Mouse (Mus musculus) effector memory CD4-positive, alpha-beta T cell, adult 7 months (primary cell): ENCODE measurements around the gene Il17c. TPM values are rescaled to one million over a fixed set of nuclear protein-coding genes. Genes with fewer than 3 reads are reported as not detected.

Experiments
- polyA plus RNA-seq: library from polyadenylated mRNA; unstranded; fragments of 100-300 nt; shearing (Covaris generic); gene quantifications from one replicate; pipeline ENCODE4 v1.2.1, GENCODE M21; 2017

Il17c gene
- not detected for polyA plus RNA-seq

DNA sequence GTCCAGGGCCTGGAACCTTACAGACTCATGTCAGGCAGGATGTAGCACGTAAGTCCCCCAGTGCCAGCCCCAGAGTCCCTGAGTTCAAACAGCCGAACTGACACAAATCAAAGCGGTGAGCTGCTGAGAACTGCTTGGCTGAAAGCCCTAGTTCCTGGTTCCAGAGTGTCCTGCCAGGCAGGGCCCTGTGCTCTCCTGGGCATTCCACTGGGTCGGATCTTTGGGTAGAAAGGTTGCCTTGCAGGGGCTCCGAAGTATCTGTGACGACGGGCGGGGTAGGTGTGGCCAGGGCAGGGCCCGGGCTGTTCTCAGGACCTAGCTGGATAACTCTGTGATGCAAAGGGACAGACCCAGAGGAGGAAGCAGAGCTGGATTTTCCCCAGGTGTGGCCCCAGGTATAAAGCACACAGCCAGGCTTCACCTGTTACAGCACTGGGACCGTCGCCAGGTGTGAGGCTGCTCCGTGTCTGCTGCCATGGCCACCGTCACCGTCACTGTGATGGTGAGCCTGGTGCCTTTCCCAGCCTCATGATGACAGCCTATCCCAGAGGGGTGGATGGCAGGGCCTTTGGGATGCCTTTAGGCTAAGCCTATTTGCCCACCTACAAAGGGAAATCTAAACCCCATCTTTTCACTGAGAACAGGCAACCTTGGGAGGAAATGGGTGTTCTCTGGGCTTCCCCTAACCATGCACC lies at the start of gene Il17c:
TSS of gene Il17c (plus strand) at position 645 of the 695 bp plus-strand sequence.

DNA sequence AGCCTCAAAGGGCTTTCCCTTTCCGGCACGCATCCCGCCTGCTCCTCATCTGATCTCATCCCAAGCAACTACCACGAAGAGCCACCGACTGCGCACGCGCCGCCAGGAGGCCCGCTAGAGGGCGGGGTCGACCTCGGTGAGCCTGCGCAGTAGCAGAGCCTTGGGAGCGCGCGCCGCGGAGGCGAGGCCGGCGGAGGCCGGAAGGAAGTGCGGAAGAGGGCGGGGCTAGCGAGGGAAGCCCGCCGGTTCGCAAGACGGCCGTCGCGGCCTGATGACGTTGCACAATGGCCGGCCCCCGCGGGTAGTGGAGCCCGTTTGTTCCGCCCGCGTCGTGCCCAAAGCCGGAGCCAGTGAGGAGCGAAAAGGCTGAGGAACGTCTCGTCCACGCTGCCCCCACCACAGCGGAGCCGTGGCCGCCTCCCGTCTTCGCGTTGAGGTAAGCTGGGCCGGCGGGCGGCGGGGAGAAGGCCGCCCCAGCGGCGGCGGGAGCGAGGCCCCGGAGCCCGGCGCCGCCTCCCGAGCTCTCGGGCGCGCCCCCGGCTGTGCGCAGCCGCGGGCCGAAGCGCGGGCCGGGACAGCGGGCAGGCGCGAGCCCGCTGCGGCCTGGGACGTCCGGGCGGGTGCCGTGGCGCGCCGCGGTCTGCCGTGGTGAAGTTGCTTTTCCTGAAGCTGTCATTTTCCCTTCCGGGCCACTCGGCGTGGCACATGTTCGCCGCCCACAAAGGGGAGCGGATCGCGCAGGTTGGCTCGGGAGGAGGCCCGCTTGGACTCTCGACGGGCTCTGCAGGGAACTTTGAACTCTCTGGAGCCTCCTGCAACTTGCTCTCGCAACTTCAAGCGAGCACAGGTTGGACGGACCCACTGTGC lies 45.2 kb upstream of the Il17c start, which contains the start of gene Zc3h18:
TSS of gene Zc3h18 (plus strand) at position 245 of the 867 bp plus-strand sequence.

DNA sequence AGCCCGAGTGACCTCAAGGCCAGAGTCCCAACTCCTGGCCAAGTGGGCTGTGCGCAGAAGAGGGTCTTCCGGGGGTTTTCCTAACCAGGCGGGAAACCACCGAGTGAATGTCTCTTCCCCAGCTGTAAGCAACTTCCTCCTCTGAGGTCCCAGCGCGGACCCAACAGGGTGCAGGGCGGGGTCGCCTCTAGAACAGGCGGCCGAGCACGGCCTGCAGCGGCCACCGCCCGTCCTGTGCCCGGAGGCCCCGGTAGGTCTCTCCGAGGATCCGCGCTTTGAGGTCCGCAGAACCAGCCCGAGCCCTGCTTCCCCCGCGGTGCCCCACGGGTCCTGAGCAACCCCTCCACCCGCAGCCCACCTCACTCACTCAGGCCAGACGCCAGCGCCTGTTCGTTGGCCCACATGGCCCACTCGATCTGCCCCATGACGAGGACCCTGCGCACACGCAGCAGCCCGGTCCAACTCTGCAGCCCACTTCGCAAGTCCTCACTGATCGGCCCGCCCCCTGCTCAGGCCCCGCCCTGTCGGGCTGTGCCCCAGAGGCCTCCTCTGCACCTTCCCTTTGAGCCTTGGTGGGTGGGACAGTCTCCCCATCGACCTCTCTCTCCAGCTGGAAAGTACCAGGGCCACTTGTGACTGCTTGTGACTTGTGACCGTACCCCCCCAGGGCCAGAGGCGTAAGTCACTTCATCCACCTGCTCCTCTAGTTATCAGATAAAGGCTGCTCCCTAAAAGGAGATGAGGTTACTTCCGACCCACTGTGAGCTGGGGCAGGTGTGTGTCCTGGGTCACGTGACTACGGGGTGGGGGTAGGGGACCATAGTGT lies 10.8 kb downstream of the Il17c start, which contains the start of gene Cyba:
TSS of gene Cyba (minus strand) at position 488 of the 826 bp plus-strand sequence.

DNA sequence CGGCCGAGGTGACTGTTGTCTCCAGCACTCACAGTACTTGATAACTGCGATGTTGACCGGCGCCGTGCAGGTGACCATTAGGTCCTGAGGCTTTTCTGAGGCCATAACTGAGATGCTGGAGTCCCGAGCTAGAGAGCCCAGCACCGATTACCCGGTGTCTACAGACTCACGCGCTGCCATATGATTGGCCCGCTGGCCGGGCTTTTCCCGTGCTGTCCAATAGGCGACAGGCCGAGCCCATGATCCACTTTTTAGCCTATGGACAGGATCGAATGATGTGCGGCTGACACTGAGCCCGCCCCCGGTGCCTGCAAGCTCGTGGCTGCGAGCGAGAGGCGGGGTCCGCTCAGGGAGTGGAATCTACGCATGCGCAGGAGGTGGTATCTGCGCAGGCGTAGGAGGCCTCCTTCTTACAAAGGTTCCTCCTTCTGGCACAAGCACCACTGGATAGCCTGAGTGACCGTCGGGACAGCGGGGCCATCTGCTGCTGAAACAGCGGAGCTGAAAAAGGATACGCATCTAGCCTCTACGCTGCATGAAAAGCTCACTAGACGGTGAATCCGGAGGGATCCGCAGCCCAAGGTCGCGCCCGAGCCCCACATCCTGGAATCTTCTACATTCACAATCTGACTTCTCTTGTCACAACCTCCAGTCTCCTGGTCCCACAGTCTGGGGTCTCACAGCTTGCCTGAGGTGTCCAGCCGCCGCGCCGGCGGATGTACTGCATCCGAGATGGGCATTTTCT lies 21.6 kb downstream of the Il17c start, which contains the start of gene Mvd:
TSS of gene Mvd (minus strand) at position 161 of the 745 bp plus-strand sequence.

DNA sequence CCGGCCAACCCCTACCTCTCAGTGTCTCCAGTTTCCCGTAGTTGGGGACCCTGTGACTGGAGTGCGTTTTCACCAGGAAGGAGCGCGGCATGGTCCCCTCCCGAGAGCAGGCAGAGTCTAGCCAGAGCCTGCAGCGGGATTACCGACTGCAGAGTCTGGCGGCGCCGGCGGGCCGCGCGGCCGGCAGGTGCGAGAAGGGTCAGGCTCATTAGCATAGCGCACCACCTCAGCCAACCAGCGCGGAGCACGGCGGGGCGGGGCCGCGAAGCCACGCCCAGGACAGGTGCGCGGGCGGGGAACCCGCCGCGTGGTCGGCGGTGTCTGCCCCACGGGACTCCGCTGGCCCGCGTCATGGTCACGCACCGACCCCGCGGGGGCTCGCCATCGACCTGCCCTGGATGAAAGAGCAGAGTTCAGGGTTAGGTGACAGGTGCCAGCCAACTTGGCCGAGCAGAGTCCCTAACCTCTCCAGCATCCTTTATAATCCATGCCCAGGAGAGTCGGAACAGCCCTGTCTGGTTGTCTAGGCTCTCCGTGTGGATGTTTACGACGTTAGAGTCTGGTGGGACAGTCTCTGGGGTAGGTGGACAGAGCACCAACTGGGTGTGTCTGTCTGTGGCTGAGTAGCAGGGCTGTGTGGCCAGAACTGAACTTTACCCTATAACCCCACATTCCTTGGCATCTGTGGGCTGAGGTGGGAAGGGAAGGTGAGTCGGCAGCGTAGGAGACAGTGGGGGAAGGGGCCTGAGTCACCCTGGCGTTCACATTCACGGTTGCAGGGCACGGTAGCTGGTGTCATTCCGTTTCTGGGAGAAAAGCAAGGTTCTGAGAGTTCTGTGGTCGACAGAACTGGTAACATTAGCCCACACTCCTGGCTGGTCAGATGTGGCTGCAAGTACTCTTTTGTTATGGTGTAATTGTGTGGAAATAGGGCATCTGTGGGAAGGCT lies 39.0 kb downstream of the Il17c start, which contains the start of gene Snai3:
TSS of gene Snai3 (minus strand) at position 210 of the 949 bp plus-strand sequence.

Other genes starting within 250 kb of the Il17c start
- gene Zfpm1, start 139.9 kb upstream of the Il17c start, polyA plus RNA-seq: 49.6 TPM
- not detected for gene Trhr2, start 61.3 kb upstream of the Il17c start, polyA plus RNA-seq
- gene Zc3h18, start 45.4 kb upstream of the Il17c start, polyA plus RNA-seq: 53.8 TPM
- gene Cyba, start 10.9 kb downstream of the Il17c start, polyA plus RNA-seq: 489 TPM
- 7.1 TPM for gene Mvd, start 21.4 kb downstream of the Il17c start, polyA plus RNA-seq
- gene Snai3, start 38.7 kb downstream of the Il17c start, polyA plus RNA-seq: 11.0 TPM
- 202 TPM for gene Rnf166, start 54.0 kb downstream of the Il17c start, polyA plus RNA-seq
- 47.3 TPM for gene Ctu2, start 54.1 kb downstream of the Il17c start, polyA plus RNA-seq
- 36.6 TPM for gene Piezo1, start 129.3 kb downstream of the Il17c start, polyA plus RNA-seq
- gene Cdt1, start 146.0 kb downstream of the Il17c start, polyA plus RNA-seq: 115 TPM
- 185 TPM for gene Aprt, start 154.9 kb downstream of the Il17c start, polyA plus RNA-seq
- 5.6 TPM for gene Galns, start 189.4 kb downstream of the Il17c start, polyA plus RNA-seq
- 43.7 TPM for gene Trappc2l, start 189.6 kb downstream of the Il17c start, polyA plus RNA-seq
- gene Pabpn1l, start 200.7 kb downstream of the Il17c start, polyA plus RNA-seq: not detected